Mouse (Mus musculus) adipocyte (in vitro differentiated cells): ENCODE measurements around the gene Dtx1.

Source experiments
- DNase-seq: peaks from one replicate; pipeline ENCODE4 v3.0.0-alpha.2; 2016; ENCODE audit warnings: low spot score

Gene Dtx1

GRCm38 (mm10) chr5:120643365-120644085 lies 68.2 kb downstream of the Dtx1 start:
- no peak for DNase-seq

DNA sequence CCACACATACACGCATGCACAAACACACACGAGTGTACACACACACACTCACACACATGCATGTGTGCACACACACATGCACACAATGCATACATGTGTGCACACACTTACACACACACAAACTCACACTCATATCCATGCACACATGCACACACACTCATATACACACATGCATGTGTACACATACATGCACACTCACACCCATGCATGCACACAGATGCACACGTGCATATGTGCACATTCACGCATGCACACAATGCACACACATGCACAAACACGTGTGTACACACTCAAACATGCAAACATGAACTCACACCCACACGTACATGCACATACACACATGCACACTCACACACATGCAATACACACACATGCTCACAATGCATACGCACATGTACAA lies 71.6 kb downstream of the Dtx1 start:
- DNase-seq = no peak

GRCm38 (mm10) chr5:120635633-120636032 lies 76.1 kb downstream of the Dtx1 start:
- DNase-seq = no peak

DNA sequence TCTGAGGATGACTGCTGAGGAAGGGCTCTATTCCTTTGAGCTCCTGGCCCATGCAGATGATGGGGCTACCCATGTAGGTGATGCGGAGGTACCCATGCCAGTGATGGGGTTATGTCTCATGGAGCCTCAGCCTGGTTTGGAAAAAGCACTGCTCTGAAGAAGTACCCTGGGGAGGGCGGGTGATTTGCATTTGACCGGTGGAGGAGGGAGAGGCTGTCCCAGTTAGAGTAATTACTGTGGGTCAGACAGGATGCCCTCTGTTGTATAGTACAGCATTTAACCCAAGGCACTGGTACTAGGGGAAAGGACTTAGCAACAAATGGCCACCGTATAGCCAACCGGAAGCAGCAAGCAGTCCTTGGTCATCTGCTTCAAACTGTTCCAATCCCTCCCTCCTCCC lies 76.9 kb downstream of the Dtx1 start:
- no peak for DNase-seq

- DNase-seq = no peak
Measured at GRCm38 (mm10) chr5:120634131-120634530, 77.6 kb downstream of the Dtx1 start, which contains the start of gene Cfap73. TSS of gene Cfap73 (minus strand) at chr5:120634235.

DNA sequence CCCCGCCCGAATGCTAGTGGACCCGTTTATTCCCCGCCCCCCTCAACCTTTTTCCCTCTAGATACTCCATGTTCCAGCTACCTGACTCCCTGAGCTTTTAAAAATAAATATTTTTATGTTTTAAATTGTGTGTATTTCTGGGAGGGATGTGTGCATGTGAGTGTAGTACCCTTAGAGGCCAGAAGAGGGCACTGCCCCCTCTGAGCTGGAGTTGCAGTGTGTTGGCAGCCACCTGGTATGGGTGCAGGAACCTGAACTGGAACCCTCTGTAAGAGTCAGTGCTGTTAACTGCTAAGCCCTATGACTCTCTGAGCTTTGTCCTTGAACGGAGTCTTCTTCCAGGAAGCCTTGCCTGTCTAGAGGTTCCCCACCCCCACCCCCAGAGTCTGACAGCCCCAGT lies 79.8 kb downstream of the Dtx1 start:
- DNase-seq = no peak

- DNase-seq = no peak
Measured at GRCm38 (mm10) chr5:120631128-120631527, 80.6 kb downstream of the Dtx1 start.
